Mouse (Mus musculus): Measurements from ENCODE around the gene Sez6l.

DNA sequence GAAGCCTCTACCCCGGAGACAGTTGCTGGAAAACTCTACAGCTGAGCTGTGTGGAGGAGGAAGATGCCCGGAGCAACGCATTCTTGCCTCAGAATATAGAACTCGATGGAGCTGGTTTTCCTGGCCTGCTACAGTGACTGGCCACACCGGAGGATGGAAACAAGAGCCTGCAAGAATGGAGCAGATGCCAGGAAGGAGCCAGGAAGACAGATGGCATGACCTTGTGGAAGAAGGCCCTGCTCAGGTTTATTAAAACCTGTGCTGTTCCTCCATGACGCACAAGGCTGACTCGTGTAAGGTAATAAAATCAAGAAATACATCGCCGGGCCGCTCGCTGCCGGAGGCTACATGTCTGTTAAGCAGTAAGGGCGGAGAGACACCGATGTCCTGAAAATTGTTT lies 28.4 kb upstream of the Sez6l start:
- TF ChIP-seq CTCF (IDR thresholded peaks at IDR 0.05; ENCODE audit: extremely low read depth, insufficient read depth, insufficient read length, insufficient replicate concordance): no peak
- TF ChIP-seq POLR2A (IDR thresholded peaks at IDR 0.05; ENCODE audit: low read depth, low read length): no peak
